Mouse (Mus musculus): ENCODE measurements around the gene Pdik1l.

DNA sequence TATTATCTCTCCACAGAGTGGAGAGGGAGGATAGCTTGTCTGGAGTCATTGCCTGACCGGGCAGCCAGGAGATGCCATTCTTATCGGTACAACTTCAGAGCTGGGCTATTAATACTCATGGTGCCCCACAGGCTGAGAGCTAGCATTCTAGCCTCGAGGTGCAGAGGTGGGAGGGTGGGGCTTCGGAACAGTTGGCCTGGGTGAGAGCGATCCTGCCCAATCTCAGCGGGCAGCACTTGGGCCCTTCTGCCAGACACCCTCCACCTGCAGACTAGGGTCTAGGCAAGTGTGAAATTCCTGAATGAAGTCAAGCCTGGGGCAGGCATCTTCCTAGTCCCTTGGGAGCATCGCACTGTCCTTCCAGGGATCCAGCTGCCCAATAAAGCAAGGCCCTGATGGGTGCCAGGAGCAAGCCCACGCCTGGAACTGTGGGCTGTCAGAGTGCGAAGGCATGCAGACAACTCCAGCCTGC is 6.0 kb upstream of the Pdik1l start:
- TF ChIP-seq ZNF384 (IDR thresholded peaks at IDR 0.05; ENCODE audit: low read depth, low read length) (no peak), HCFC1 (IDR thresholded peaks at IDR 0.05; ENCODE audit: borderline replicate concordance, insufficient read depth, low read length) (no peak), CHD2 (IDR thresholded peaks at IDR 0.05; ENCODE audit: low read depth, low read length) (no peak)
